Mouse (Mus musculus) ES-Bruce4 (cell line): ENCODE measurements around the gene Rnf167. TPM values are rescaled to one million over a fixed set of nuclear protein-coding genes. Genes with fewer than 3 reads are reported as not detected.

Experiments used
- H3K27ac ChIP-seq: 2 replicates; pipeline ENCODE4 v1.5.1; 2012; ENCODE audit warnings: low read length, inconsistent platforms; ENCODE audit not compliant: insufficient read depth
- H3K27me3 ChIP-seq: 2 replicates; pipeline ENCODE4 v1.6.1; 2012; ENCODE audit warnings: mild to moderate bottlenecking, low read length, inconsistent platforms; ENCODE audit not compliant: control insufficient read depth, poor library complexity, insufficient read depth, severe bottlenecking
- H3K36me3 ChIP-seq: 2 replicates; pipeline ENCODE4 v1.6.1; 2012; ENCODE audit warnings: inconsistent platforms, mild to moderate bottlenecking, low read length, moderate library complexity; ENCODE audit not compliant: control insufficient read depth, poor library complexity, insufficient read depth, severe bottlenecking
- H3K4me1 ChIP-seq: one replicate; pipeline ENCODE4 v1.8.1; 2011; ENCODE audit warnings: low read length; ENCODE audit not compliant: control insufficient read depth, insufficient read depth
- H3K4me3 ChIP-seq: 2 replicates; pipeline ENCODE4 v1.5.1; 2011; ENCODE audit warnings: low read depth, mild to moderate bottlenecking, low read length
- H3K9ac ChIP-seq: 2 replicates; pipeline ENCODE4 v1.6.1; 2012; ENCODE audit warnings: low read depth, mild to moderate bottlenecking, inconsistent platforms; ENCODE audit not compliant: poor library complexity, severe bottlenecking
- H3K9me3 ChIP-seq: replicated peaks from 2 replicates; pipeline ENCODE4 v1.6.1; 2012; ENCODE audit warnings: mild to moderate bottlenecking, low read length, inconsistent platforms; ENCODE audit not compliant: control insufficient read depth, poor library complexity, insufficient read depth, severe bottlenecking
- CTCF ChIP-seq: IDR thresholded peaks from one replicate; pipeline ENCODE4 v1.8.1; 2011; ENCODE audit warnings: low read depth, low read length
- EP300 ChIP-seq: IDR thresholded peaks from 2 replicates; pipeline ENCODE4 v1.6.1; 2011; ENCODE audit warnings: low read depth, low read length; ENCODE audit not compliant: insufficient read depth
- POLR2A ChIP-seq: IDR thresholded peaks from one replicate; pipeline ENCODE4 v1.8.1; 2011; ENCODE audit warnings: low read length; ENCODE audit not compliant: insufficient read depth
- polyA plus RNA-seq: library from polyadenylated mRNA; stranded (reverse); fragments of >200 nt; gene quantifications from 2 replicates; pipeline ENCODE4 v1.2.4, GENCODE M21; 2011; ENCODE audit warnings: low read depth; ENCODE audit not compliant: missing spikeins, insufficient read depth, insufficient read length

The Rnf167 gene
- polyA plus RNA-seq, 1 experiment = 55.2 TPM

GRCm38 (mm10) chr11:70621972-70622814 lies 24.8 kb upstream of the Rnf167 start:
- Histone ChIP-seq H3K4me3 (no peak overlapping the region), H3K36me3 (no peaks in the 10 kb centered on the region), H3K9me3 (no peaks in the 10 kb centered on the region), H3K27me3 (no peaks in the 10 kb centered on the region), H3K27ac (no peak overlapping the region), H3K9ac (no peak overlapping the region), H3K4me1 (peaks cover 3% of the 10 kb centered on the region)
- TF ChIP-seq EP300 (no peak), CTCF (no peak), POLR2A (no peak)

- Histone ChIP-seq H3K27me3 (no peaks in the 10 kb centered on the region), H3K9me3 (no peaks in the 10 kb centered on the region), H3K4me3 (no peak overlapping the region), H3K27ac (no peak overlapping the region), H3K9ac (no peak overlapping the region), H3K36me3 (no peaks in the 10 kb centered on the region), H3K4me1 (peaks cover 3% of the 10 kb centered on the region)
- TF ChIP-seq EP300 (no peak), CTCF (peak; percentile 74)
These were observed 23.8 kb upstream of the Rnf167 start for GRCm38 (mm10) chr11:70623053-70623742.

GRCm38 (mm10) chr11:70625473-70625872 lies 21.6 kb upstream of the Rnf167 start:
- Histone ChIP-seq H3K4me3 (no peak overlapping the region), H3K36me3 (no peaks in the 10 kb centered on the region), H3K9me3 (no peaks in the 10 kb centered on the region), H3K9ac (no peak overlapping the region), H3K4me1 (peaks cover 3% of the 10 kb centered on the region), H3K27ac (no peak overlapping the region), H3K27me3 (no peaks in the 10 kb centered on the region)
- TF ChIP-seq CTCF = peak; percentile 67
- no peak for TF ChIP-seq EP300

- Histone ChIP-seq H3K27ac (peak overlapping the region; percentile 10; the same call in 1 of the 2 replicates), H3K4me1 (peaks cover 3% of the 10 kb centered on the region), H3K4me3 (no peak overlapping the region), H3K9ac (no peak overlapping the region), H3K27me3 (no peaks in the 10 kb centered on the region), H3K36me3 (no peaks in the 10 kb centered on the region), H3K9me3 (no peaks in the 10 kb centered on the region)
- TF ChIP-seq CTCF (no peak), EP300 (no peak), POLR2A (no peak)
These were observed 20.2 kb upstream of the Rnf167 start for GRCm38 (mm10) chr11:70626877-70627276.

GRCm38 (mm10) chr11:70628431-70628830 lies 18.6 kb upstream of the Rnf167 start:
- no peak overlapping the region for H3K9ac ChIP-seq
- no peak for TF ChIP-seq CTCF
- no peak for TF ChIP-seq EP300
- TF ChIP-seq POLR2A = no peak
- no peak overlapping the region for H3K27ac ChIP-seq
- H3K4me3 ChIP-seq = no peak overlapping the region
- no peaks in the 10 kb centered on the region for H3K9me3 ChIP-seq
- H3K27me3 ChIP-seq = no peaks in the 10 kb centered on the region
- H3K36me3 ChIP-seq = no peaks in the 10 kb centered on the region
- H3K4me1 ChIP-seq = peaks cover 3% of the 10 kb centered on the region

- Histone ChIP-seq H3K4me3 (no peak overlapping the region), H3K27ac (no peak overlapping the region), H3K36me3 (no peaks in the 10 kb centered on the region), H3K4me1 (peaks cover 3% of the 10 kb centered on the region), H3K27me3 (no peaks in the 10 kb centered on the region), H3K9me3 (no peaks in the 10 kb centered on the region), H3K9ac (no peak overlapping the region)
- TF ChIP-seq CTCF (peak; percentile 8), EP300 (no peak)
These were observed 17.5 kb upstream of the Rnf167 start for GRCm38 (mm10) chr11:70629557-70629956.
